Mouse (Mus musculus): ENCODE measurements around the gene Scarb1. TPM values are rescaled to one million over a fixed set of nuclear protein-coding genes. Genes with fewer than 3 reads are reported as not detected.
"Not testable (repeated sequence)": the region's sequence is repeated elsewhere in the genome, so short reads cannot be mapped to it uniquely, and the experiment has no call there.

The Scarb1 gene
- 10 to 100 TPM; 27.9 to 38.7 (median 34.3) TPM for total RNA-seq (2022)

GRCm38 (mm10) chr5:125340547-125341262 lies at the start of gene Scarb1:
Gene Scarb1 (minus strand): TSS chr5:125341094.
- DNase-seq (ENCODE audit: low spot score in 2 of 2) = peak; percentile 72 to 84

- peak; percentile 86 to 89 for DNase-seq (ENCODE audit: low spot score in 2 of 2)
Observed at GRCm38 (mm10) chr5:125389579-125390441, 48.9 kb upstream of the Scarb1 start, which contains the start of gene Ubc. Gene Ubc (minus strand): TSS chr5:125390202.

GRCm38 (mm10) chr5:125389131-125389578 lies 48.3 kb upstream of the Scarb1 start, which contains the start of gene Gm10382:
Gene Gm10382 (plus strand): TSS chr5:125389322.
- peak; percentile 71 to 78 for DNase-seq (ENCODE audit: low spot score in 2 of 2)

GRCm38 (mm10) chr5:125388358-125389092 lies 47.6 kb upstream of the Scarb1 start:
- DNase-seq (ENCODE audit: low spot score in 2 of 2) = no peak

GRCm38 (mm10) chr5:125387295-125387694 lies 46.4 kb upstream of the Scarb1 start:
- DNase-seq (ENCODE audit: low spot score in 2 of 2) = not testable (repeated sequence)

- no peak for DNase-seq (ENCODE audit: low spot score in 2 of 2)
Observed at GRCm38 (mm10) chr5:125385215-125385940, 44.5 kb upstream of the Scarb1 start.

GRCm38 (mm10) chr5:125384512-125385214 lies 43.8 kb upstream of the Scarb1 start:
- DNase-seq (ENCODE audit: low spot score in 2 of 2) = no peak

- DNase-seq (ENCODE audit: low spot score in 2 of 2) = no peak
Observed at GRCm38 (mm10) chr5:125383637-125384420, 42.9 kb upstream of the Scarb1 start.

- DNase-seq (ENCODE audit: low spot score in 2 of 2) = peak; percentile 52 to 55
Observed at GRCm38 (mm10) chr5:125382673-125383558, 42.0 kb upstream of the Scarb1 start.

GRCm38 (mm10) chr5:125381954-125382672 lies 41.2 kb upstream of the Scarb1 start:
- DNase-seq (ENCODE audit: low spot score in 2 of 2) = no peak

- no peak for DNase-seq (ENCODE audit: low spot score in 2 of 2)
Observed at GRCm38 (mm10) chr5:125378919-125379318, 38.0 kb upstream of the Scarb1 start.

- no peak for DNase-seq (ENCODE audit: low spot score in 2 of 2)
Observed at GRCm38 (mm10) chr5:125377214-125377613, 36.3 kb upstream of the Scarb1 start.

GRCm38 (mm10) chr5:125375871-125376270 lies 35.0 kb upstream of the Scarb1 start:
- DNase-seq (ENCODE audit: low spot score in 2 of 2) = no peak

GRCm38 (mm10) chr5:125372027-125372426 lies 31.1 kb upstream of the Scarb1 start:
- DNase-seq (ENCODE audit: low spot score in 2 of 2) = no peak

- no peak for DNase-seq (ENCODE audit: low spot score in 2 of 2)
Observed at GRCm38 (mm10) chr5:125370950-125371693, 30.2 kb upstream of the Scarb1 start.

- DNase-seq (ENCODE audit: low spot score in 2 of 2) = peak in 1 of 2 experiments; percentile 67
Observed at GRCm38 (mm10) chr5:125368568-125368967, 27.7 kb upstream of the Scarb1 start.

- DNase-seq (ENCODE audit: low spot score in 2 of 2) = no peak
Observed at GRCm38 (mm10) chr5:125368156-125368555, 27.3 kb upstream of the Scarb1 start.

Measured in layer of hippocampus, adult 8-10 months (tissue).